Comparison of ENCODE assay signal across 10 mouse cellular contexts in the genomic region with DNA sequence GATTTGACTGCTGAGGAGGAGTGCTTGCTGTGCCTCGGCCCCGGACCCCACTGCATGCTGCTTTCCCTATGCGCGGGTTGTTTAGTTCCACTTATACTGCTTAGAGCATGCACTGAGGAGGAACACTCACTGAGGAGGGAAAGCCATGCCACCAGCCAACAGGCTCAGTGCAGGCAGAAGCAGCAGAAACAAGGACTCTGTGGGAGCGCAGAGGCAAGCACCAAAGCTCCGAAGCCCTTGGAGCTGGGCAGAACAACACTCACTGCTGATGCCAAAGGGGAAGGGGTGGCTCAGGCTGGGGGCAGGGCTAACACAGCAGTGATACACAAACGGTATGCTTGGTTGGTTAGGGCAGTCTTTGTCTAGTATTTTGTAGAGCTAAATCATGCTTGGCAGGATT. TPM values are rescaled to one million over a fixed set of nuclear protein-coding genes. Genes with fewer than 3 reads are reported as not detected.
DNase-seq lines count a peak whose midpoint lies in the region; ATAC-seq lines count a peak whose summit lies in the region.
"Had no signal": no experiment of that assay in that cellular context is flagged by ENCODE, and none has a peak within 500 bp of the region (broad histone marks: within the 10 kb centered on the region; RNA-seq: fewer than 3 reads in every experiment).

No protein-coding gene starts in this region.

- no peak for ATAC-seq in heart, embryonic 15.5 days (replicated peaks; ENCODE audit: insufficient number of reproducible peaks, insufficient read depth, low FRiP score, low read depth)
- ATAC-seq in intestine, embryonic 14.5 days (replicated peaks; ENCODE audit: low FRiP score, low TSS enrichment, low read depth) = no peak
- no peak for ATAC-seq in stomach, embryonic 16.5 days (ENCODE audit: insufficient read depth, low FRiP score)

- no peaks in the 10 kb centered on the region for H3K9me3 ChIP-seq in heart, embryonic 15.5 days (replicated peaks)
- H3K9me3 ChIP-seq in intestine, embryonic 14.5 days (ENCODE audit: control insufficient read depth, low read length) = no peaks in the 10 kb centered on the region
- H3K9me3 ChIP-seq in stomach, embryonic 16.5 days (replicated peaks; ENCODE audit: control insufficient read depth, low read length) = no peaks in the 10 kb centered on the region

- 0 out of 2 replicates have a peak overlapping the region, but pooled peaks have one; percentile 5 for H3K4me2 ChIP-seq in heart, embryonic 15.5 days
- no peak overlapping the region for H3K4me2 ChIP-seq in intestine, embryonic 14.5 days (ENCODE audit: low read length)
- no peak overlapping the region for H3K4me2 ChIP-seq in stomach, embryonic 16.5 days (ENCODE audit: low read depth, low read length)
- H3K4me2 ChIP-seq: midbrain, embryonic 11.5 days had no signal

- 41% methylated on average over 7 of the region's 7 CpGs for WGBS in heart, embryonic 15.5 days
- WGBS in intestine, embryonic 14.5 days = 51% methylated on average over 7 of the region's 7 CpGs
- WGBS in stomach, embryonic 16.5 days = 53% methylated on average over 7 of the region's 7 CpGs

- no peak overlapping the region for H3K4me3 ChIP-seq in heart, embryonic 15.5 days
- H3K4me3 ChIP-seq in intestine, embryonic 14.5 days (ENCODE audit: low read depth, low read length) = no peak overlapping the region
- no peak overlapping the region for H3K4me3 ChIP-seq in stomach, embryonic 16.5 days (replicated peaks; ENCODE audit: low read length)

- no peak for DNase-seq in heart, adult 11 months
- DNase-seq in retina, postnatal 1 day = peak; percentile 31
- no peak for DNase-seq in retina, embryonic 14.5 days (ENCODE audit: low spot score)
- DNase-seq in intestine, embryonic 14.5 days (ENCODE audit: low spot score) = no peak
- no peak for DNase-seq in gastrocnemius, adult 8-10 months (ENCODE audit: low spot score in 2 of 2)
- DNase-seq in urinary bladder, postnatal 25 days (ENCODE audit: low spot score) = no peak
- DNase-seq: kidney, adult 11 months had no signal

- H3K4me1 ChIP-seq in heart, embryonic 15.5 days (replicated peaks) = peaks cover 99% of the 10 kb centered on the region
- H3K4me1 ChIP-seq in intestine, embryonic 14.5 days (replicated peaks; ENCODE audit: control insufficient read depth, insufficient read depth, low read length) = peaks cover 78% of the 10 kb centered on the region
- peaks cover 86% of the 10 kb centered on the region for H3K4me1 ChIP-seq in stomach, embryonic 16.5 days (ENCODE audit: control insufficient read depth, insufficient read depth, low read length)

- peak overlapping the region; percentile 10; the same call in 1 of the 2 replicates for H3K9ac ChIP-seq in heart, embryonic 15.5 days
- no peak overlapping the region for H3K9ac ChIP-seq in intestine, embryonic 14.5 days (ENCODE audit: low read length)
- H3K9ac ChIP-seq in stomach, embryonic 16.5 days (ENCODE audit: low read length) = peak overlapping the region; percentile 53

- H3K27ac ChIP-seq in heart, embryonic 15.5 days = peak overlapping the region; percentile 75
- peak overlapping the region; percentile 29; the same call in 1 of the 2 replicates for H3K27ac ChIP-seq in intestine, embryonic 14.5 days (ENCODE audit: low read depth)
- peak overlapping the region; percentile 80 for H3K27ac ChIP-seq in stomach, embryonic 16.5 days (ENCODE audit: low read length)

- no peaks in the 10 kb centered on the region for H3K27me3 ChIP-seq in heart, embryonic 15.5 days
- H3K27me3 ChIP-seq in intestine, embryonic 14.5 days (replicated peaks; ENCODE audit: control insufficient read depth, insufficient read depth, low read length) = no peaks in the 10 kb centered on the region
- no peaks in the 10 kb centered on the region for H3K27me3 ChIP-seq in stomach, embryonic 16.5 days (ENCODE audit: control insufficient read depth, insufficient read depth, low read length)

- H3K36me3 ChIP-seq in heart, embryonic 15.5 days = peaks cover 6% of the 10 kb centered on the region
- H3K36me3 ChIP-seq in intestine, embryonic 14.5 days (ENCODE audit: control insufficient read depth, insufficient read depth, low read length) = peaks cover 12% of the 10 kb centered on the region
- peaks cover 5% of the 10 kb centered on the region; the same call in 1 of the 2 replicates for H3K36me3 ChIP-seq in stomach, embryonic 16.5 days (ENCODE audit: control insufficient read depth, insufficient read depth, low read length)

RNA-seq across cellular contexts. Expression of a gene that starts 24.6 kb away (rescaled TPM):
- polyA plus RNA-seq in heart, embryonic 15.5 days (2015; fragmentation: Nextera tagmentation; extraction: Ambion mirVana) = 25.2 and 33.7 TPM in 2 replicates
- 67.9 and 72.2 TPM in 2 replicates for polyA plus RNA-seq in intestine, embryonic 14.5 days (2014; fragmentation: Nextera tagmentation; extraction: Ambion mirVana)
- 54.5 and 63.5 TPM in 2 replicates for polyA plus RNA-seq in stomach, embryonic 16.5 days (2015; fragmentation: Nextera tagmentation; extraction: Ambion mirVana)
- total RNA-seq in gastrocnemius, adult 8-10 months (2022) = 10 to 100 TPM; 33.4 to 51.3 (median 39.4) TPM

Comparison
In these comparisons a context has a peak if more than half of its experiments do, and no peak if none do; other contexts are left out.
1. H3K27ac ChIP-seq: peak in every context shown above with its lines; median percentile 80 in stomach, embryonic 16.5 days; 75 in heart, embryonic 15.5 days; 29 in intestine, embryonic 14.5 days.